Mouse (Mus musculus) heart, embryonic 14.5 days (tissue): ENCODE results near the gene Nme7. TPM values are rescaled to one million over a fixed set of nuclear protein-coding genes. Genes with fewer than 3 reads are reported as not detected.
A peak's percentile ranks its signal among the peaks of the same experiment; 100 is the strongest.

Source experiments
- ATAC-seq: fragments of 200-750 bp; cut with Nextera tagmentation; 2 replicates; pipeline ENCODE4 v1.8.0; 2017; ENCODE audit warnings: low read depth, moderate TSS enrichment; ENCODE audit not compliant: insufficient number of reproducible peaks, insufficient read depth, low FRiP score
- H3K27ac ChIP-seq, 2 experiments: fragments of 200-500 bp in 1 of 2; fragments of 300-500 bp in 1 of 2; sonication (generic) in 1 of 2; replicated peaks in 1 of 2; 2 replicates each; pipeline ENCODE4 v1.5.1; 2012 to 2014; ENCODE audit warnings: low read depth in 2 of 2, low read length in 2 of 2, control low read depth in 1 of 2, mild to moderate bottlenecking in 1 of 2, mixed read lengths in 1 of 2; ENCODE audit not compliant: control insufficient read depth in 1 of 2, insufficient read depth in 1 of 2
- H3K27me3 ChIP-seq: fragments of 300-500 bp; sonication (generic); 2 replicates; pipeline ENCODE4 v1.6.1; 2014; ENCODE audit warnings: mild to moderate bottlenecking, low read length, control low read depth; ENCODE audit not compliant: control insufficient read depth, insufficient read depth
- H3K36me3 ChIP-seq: fragments of 300-500 bp; sonication (generic); 2 replicates; pipeline ENCODE4 v1.6.1; 2014; ENCODE audit warnings: mild to moderate bottlenecking, control low read depth, low read length, mixed read lengths; ENCODE audit not compliant: control insufficient read depth, insufficient read depth
- H3K4me1 ChIP-seq, 2 experiments: fragments of 200-500 bp in 1 of 2; fragments of 300-500 bp in 1 of 2; sonication (generic) in 1 of 2; 2 replicates each; pipeline ENCODE4 v1.6.1; 2012 to 2014; ENCODE audit warnings: low read length in 2 of 2, control low read depth in 1 of 2, mixed read lengths in 1 of 2; ENCODE audit not compliant: control insufficient read depth in 2 of 2, insufficient read depth in 2 of 2
- H3K4me2 ChIP-seq: fragments of 300-500 bp; sonication (generic); 2 replicates; pipeline ENCODE4 v1.6.1; 2014; ENCODE audit warnings: mild to moderate bottlenecking, low read length
- H3K4me3 ChIP-seq, 2 experiments: fragments of 200-500 bp in 1 of 2; fragments of 300-500 bp in 1 of 2; sonication (generic) in 1 of 2; 2 replicates each; pipeline ENCODE4 v1.5.1; 2012 to 2014; ENCODE audit warnings: low read length in 2 of 2, mild to moderate bottlenecking in 2 of 2, control low read depth in 1 of 2, low read depth in 1 of 2, moderate library complexity in 1 of 2; ENCODE audit not compliant: control insufficient read depth in 1 of 2, insufficient read depth in 1 of 2
- H3K9ac ChIP-seq: fragments of 300-500 bp; sonication (generic); 2 replicates; pipeline ENCODE4 v1.6.1; 2014; ENCODE audit warnings: mild to moderate bottlenecking, low read length
- H3K9me3 ChIP-seq: fragments of 300-500 bp; sonication (generic); 2 replicates; pipeline ENCODE4 v1.6.1; 2016; ENCODE audit warnings: low read length, control low read depth; ENCODE audit not compliant: control insufficient read depth
- WGBS: fragments of 180-500 bp; shearing (Covaris S2); extraction: QIAGEN DNeasy Blood & Tissue Kit; methylation state at CpG from one replicate; pipeline ENCODE4 v1.1.7; 2014; 5-methylcytosine and 5-hydroxymethylcytosine counted together
- polyA plus RNA-seq: library from polyadenylated mRNA; unstranded; fragments of >200 nt; fragmentation: Nextera tagmentation; extraction: Ambion mirVana; gene quantifications from 2 replicates; pipeline ENCODE4 v1.2.1, GENCODE M21; 2014

The Nme7 gene
- polyA plus RNA-seq, 1 experiment from 2014 or later = 19.4 TPM

DNA sequence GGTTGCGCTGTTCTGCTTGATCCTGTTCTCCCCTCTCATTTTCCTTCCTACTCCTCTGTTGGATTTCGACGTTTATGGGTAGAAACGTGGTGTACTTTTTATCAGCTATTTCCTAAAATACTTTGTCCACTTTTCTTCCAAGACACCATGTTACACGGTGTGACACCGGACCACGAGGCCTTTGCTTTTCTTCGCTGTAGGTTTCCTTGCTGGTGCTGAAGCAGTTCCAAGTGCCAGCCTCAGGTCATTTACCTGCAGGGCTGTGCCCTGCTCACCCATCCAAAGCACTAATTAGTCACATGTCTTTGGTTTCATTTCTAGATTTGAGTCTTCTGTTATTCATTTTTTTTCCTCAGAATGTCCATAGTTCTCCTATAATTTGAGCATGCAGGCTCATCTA lies 79.7 kb downstream of the Nme7 start:
- H3K9me3 ChIP-seq = no peaks in the 10 kb centered on the region
- H3K4me3 ChIP-seq = no peak overlapping the region
- 87% methylated on average over 8 of the region's 8 CpGs for WGBS
- H3K4me2 ChIP-seq = no peak overlapping the region
- no peaks in the 10 kb centered on the region for H3K36me3 ChIP-seq
- H3K4me1 ChIP-seq = no peaks in the 10 kb centered on the region
- H3K27ac ChIP-seq = no peak overlapping the region
- no peak for ATAC-seq
- no peak overlapping the region for H3K9ac ChIP-seq
- H3K27me3 ChIP-seq = no peaks in the 10 kb centered on the region

DNA sequence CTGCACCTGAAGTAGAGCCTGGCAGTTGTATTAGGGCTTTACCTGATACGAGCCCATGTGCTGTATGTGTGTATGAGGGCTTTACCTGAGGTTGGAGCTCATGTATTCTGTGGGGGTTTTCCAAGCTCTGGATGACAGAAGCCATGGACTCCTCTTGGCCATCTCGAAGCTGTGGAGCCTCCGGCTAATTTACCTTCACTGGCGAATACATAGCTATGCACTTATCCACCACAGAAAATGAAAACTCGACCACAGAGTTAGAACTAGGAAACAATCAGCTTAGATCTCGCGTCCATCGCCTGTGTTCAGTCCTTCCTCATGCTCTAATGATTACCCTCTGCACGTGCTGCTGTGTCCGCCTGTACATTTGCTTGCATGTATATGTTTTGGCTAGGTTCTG lies 80.4 kb downstream of the Nme7 start:
- no peaks in the 10 kb centered on the region for H3K9me3 ChIP-seq
- H3K4me3 ChIP-seq = no peak overlapping the region
- no peak overlapping the region for H3K9ac ChIP-seq
- H3K27ac ChIP-seq = no peak overlapping the region
- no peaks in the 10 kb centered on the region for H3K36me3 ChIP-seq
- no peaks in the 10 kb centered on the region for H3K27me3 ChIP-seq
- no peaks in the 10 kb centered on the region for H3K4me1 ChIP-seq
- H3K4me2 ChIP-seq = no peak overlapping the region
- no peak for ATAC-seq
- 93% methylated on average over 10 of the region's 10 CpGs for WGBS

DNA sequence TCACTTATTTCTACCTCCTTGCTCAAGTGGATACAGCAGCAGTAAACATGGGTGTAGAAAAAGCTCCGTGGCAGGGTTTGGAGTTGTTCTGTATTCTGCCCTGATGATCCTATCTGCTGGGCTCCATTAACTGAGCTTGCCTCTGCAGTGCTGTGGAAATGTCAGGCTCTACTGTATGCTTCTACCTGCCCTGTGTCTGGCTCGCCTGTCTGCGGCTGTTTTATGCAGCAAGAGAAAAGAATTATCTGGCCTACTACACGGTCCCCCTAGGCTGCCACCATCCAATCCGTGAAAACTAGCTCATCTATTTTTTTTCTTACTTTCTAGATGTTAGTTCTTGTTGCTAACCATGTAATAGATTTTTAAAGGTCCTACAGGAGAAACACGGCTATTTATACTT lies 81.1 kb downstream of the Nme7 start:
- no peak for ATAC-seq
- no peak overlapping the region for H3K27ac ChIP-seq
- no peaks in the 10 kb centered on the region for H3K9me3 ChIP-seq
- no peak overlapping the region for H3K9ac ChIP-seq
- H3K27me3 ChIP-seq = no peaks in the 10 kb centered on the region
- no peaks in the 10 kb centered on the region for H3K36me3 ChIP-seq
- H3K4me3 ChIP-seq = no peak overlapping the region
- no peaks in the 10 kb centered on the region for H3K4me1 ChIP-seq
- 89% methylated on average over 6 of the region's 6 CpGs for WGBS
- H3K4me2 ChIP-seq = no peak overlapping the region

DNA sequence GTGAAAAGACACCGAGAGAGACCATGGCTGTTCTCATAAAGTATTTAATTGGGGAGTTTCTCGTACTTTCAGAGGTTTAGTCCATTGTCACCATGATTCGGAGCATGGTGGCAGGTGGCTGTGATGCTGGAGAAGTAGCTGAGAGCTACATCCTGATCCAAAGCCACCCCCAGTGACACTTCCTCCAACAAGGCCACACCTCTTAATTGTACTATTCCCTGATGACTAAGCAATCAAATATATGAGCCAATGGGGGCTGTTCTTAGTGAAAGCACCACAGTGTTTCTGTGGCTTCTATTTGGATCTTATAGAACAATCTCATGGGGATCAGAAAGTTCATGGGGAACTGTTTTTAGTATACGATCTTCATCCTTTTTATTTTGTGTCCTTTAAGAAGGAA lies 85.8 kb downstream of the Nme7 start:
- WGBS = 88% methylated on average over 4 of the region's 4 CpGs

DNA sequence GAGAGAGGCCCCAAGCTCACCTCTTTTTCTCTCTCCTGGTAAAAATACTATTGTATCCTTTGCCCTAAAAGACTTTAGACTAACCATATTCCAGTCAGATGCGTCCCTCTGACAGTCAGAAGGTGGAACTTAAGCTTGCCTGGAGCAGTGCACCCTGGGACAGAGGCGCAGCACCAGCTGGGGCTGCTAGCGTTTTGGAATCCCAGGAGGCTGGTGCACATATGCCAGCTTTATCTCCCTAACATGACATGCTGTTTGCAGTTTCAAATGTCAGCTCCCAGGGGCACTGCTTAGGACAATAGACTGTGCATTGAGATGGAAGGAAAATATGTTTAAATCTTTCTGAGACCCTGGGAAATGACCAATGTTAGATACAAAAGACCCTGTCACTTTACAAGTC lies 88.3 kb downstream of the Nme7 start:
- Histone ChIP-seq H3K4me2 (peak overlapping the region; percentile 18; the same call in 1 of the 2 replicates), H3K9me3 (no peaks in the 10 kb centered on the region), H3K36me3 (no peaks in the 10 kb centered on the region), H3K4me3 (no peak overlapping the region), H3K4me1 (peaks cover 0 to 10% of the 10 kb centered on the region in 2 experiments; a peak in 3 of 4 replicates), H3K9ac (peak overlapping the region; percentile 50), H3K27me3 (no peaks in the 10 kb centered on the region), H3K27ac (peak overlapping the region; percentile 73 to 75)
- peak; percentile 64; the same call in 1 of the 2 replicates for ATAC-seq
- 11% methylated on average over 3 of the region's 3 CpGs for WGBS

More for the DNA sequence above, 85.8 kb downstream of the Nme7 start:
- Histone ChIP-seq H3K4me3 (no peak overlapping the region), H3K27me3 (no peaks in the 10 kb centered on the region), H3K27ac (no peak overlapping the region), H3K36me3 (no peaks in the 10 kb centered on the region), H3K4me2 (no peak overlapping the region), H3K4me1 (peaks cover 0 to 10% of the 10 kb centered on the region in 2 experiments; a peak in 3 of 4 replicates), H3K9me3 (no peaks in the 10 kb centered on the region), H3K9ac (no peak overlapping the region)
- no peak for ATAC-seq

DNA sequence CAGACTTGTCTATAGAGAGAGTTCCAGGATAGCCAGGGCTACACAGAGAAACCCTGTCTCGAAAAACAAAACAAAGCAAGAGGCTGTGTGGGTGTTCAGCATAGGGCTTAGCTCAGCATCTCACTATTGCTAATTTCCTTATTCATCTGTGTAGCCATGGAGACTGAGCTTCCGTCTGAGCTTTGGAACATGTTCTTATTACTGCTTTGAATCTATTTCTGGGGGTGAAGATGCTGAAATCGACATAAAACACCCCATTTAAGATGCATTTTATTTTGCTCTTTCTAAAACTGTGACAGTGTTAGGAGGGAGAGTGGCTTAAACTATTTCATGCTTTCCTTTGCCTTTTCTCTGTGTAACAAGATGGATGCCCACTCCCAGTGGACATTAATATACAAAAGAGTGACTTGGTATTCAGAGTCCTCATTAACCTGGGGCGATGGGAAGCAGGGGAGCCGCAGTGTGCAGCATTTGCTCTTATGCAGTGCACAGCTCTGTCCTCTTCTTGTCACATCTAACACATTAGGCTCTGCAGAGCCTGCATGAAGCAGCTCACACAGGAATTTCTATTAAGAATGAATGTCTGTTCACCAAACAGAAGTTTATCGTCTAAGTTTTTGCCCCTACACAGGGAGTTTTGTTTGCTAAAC lies 91.3 kb downstream of the Nme7 start:
- no peak overlapping the region for H3K27ac ChIP-seq
- H3K4me3 ChIP-seq = no peak overlapping the region
- no peak overlapping the region for H3K4me2 ChIP-seq
- H3K9ac ChIP-seq = no peak overlapping the region
- peaks cover 0 to 10% of the 10 kb centered on the region in 2 experiments; a peak in 3 of 4 replicates for H3K4me1 ChIP-seq
- no peaks in the 10 kb centered on the region for H3K27me3 ChIP-seq
- H3K9me3 ChIP-seq = no peaks in the 10 kb centered on the region
- ATAC-seq = no peak
- no peaks in the 10 kb centered on the region for H3K36me3 ChIP-seq
- 83% methylated on average over 6 of the region's 6 CpGs for WGBS

DNA sequence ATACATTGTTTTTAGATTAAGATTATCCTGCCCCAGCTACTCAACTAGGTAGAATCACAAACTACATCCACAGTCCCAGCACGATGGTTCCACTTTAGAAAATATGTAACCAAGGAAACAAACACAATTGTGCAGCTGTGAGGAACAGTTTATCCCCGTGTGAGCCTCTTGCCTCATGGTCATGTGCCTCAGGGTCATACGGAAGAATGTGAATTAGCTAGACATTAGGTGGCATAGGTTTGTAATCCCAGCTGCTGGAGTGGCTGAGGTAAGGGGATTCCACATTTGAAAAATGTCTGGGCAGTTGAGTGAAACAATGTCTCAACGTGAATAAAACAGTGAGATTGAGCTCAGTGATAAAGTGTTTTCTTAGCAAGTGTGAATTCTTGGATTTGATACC lies 93.8 kb downstream of the Nme7 start:
- H3K27me3 ChIP-seq = no peaks in the 10 kb centered on the region
- H3K4me2 ChIP-seq = no peak overlapping the region
- 0 out of 2 replicates have a peak, but pooled peaks cover 5% of the 10 kb centered on the region for H3K9me3 ChIP-seq
- H3K9ac ChIP-seq = no peak overlapping the region
- no peaks in the 10 kb centered on the region for H3K36me3 ChIP-seq
- no peaks in the 10 kb centered on the region for H3K4me1 ChIP-seq
- 36% methylated on average over 4 of the region's 4 CpGs for WGBS
- ATAC-seq = no peak
- H3K4me3 ChIP-seq = no peak overlapping the region
- H3K27ac ChIP-seq = no peak overlapping the region

DNA sequence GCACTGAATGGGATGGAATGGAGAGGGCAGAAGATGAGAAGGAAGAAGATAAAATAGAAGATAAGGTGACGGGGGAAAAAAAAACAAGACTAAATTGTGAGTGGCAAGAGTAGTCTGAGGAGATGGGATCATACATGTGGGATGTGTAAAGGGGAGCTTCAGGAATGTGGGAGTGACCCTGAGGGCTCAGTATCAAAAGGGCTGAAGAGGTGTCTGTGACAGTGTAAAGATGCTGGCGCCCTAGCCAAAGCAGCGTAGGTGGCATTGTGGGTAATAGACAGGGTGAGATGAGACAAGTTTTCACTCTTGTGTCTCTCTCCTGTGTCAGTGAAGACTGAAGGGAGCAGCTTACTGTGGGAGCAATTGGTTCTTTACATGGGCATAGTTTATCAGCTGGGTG lies 95.7 kb downstream of the Nme7 start:
- H3K4me3 ChIP-seq = no peak overlapping the region
- WGBS = 43% methylated on average over 3 of the region's 3 CpGs
- H3K4me1 ChIP-seq = no peaks in the 10 kb centered on the region
- no peaks in the 10 kb centered on the region for H3K27me3 ChIP-seq
- no peak overlapping the region for H3K27ac ChIP-seq
- no peak for ATAC-seq
- no peaks in the 10 kb centered on the region for H3K36me3 ChIP-seq
- no peak overlapping the region for H3K9ac ChIP-seq
- no peak overlapping the region for H3K4me2 ChIP-seq
- H3K9me3 ChIP-seq = 0 out of 2 replicates have a peak, but pooled peaks cover 5% of the 10 kb centered on the region
